Mouse (Mus musculus) lung, postnatal 10 days (tissue): ENCODE data around the gene Cox16.
A peak's percentile ranks its signal among the peaks of the same experiment; 100 is the strongest.
"Not testable (repeated sequence)": the region's sequence is repeated elsewhere in the genome, so short reads cannot be mapped to it uniquely, and the experiment has no call there.

Experiments used
- DNase-seq: peaks from one replicate; pipeline ENCODE4 v3.0.0; 2021

Gene Cox16

DNA sequence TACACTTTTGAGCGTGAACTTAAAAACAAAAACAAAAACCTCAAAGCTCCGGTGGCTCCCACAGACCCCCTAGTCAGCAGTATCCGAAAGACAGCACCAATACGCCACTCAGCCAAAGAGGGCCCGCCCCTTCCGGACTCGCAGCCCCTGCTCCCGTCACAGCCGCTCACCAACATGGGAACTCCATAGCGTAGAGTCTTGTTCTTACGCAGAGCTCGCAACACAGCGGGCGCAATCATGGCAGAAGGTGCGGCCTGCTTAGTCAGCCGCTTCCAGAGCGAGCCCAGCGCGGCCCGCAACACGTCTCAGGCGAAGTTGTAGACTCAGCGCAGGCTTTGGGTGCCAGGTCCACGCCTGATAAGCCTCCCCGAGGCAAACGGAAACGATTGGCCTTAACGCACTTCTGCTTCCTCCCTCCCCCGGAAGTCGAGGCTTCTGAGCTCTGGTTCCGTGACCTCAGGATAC, at the start of gene Cox16:
Gene Cox16, minus strand, starts transcription at position 401 of the 465 bp plus-strand sequence.
- DNase-seq: peak; percentile 91

DNA sequence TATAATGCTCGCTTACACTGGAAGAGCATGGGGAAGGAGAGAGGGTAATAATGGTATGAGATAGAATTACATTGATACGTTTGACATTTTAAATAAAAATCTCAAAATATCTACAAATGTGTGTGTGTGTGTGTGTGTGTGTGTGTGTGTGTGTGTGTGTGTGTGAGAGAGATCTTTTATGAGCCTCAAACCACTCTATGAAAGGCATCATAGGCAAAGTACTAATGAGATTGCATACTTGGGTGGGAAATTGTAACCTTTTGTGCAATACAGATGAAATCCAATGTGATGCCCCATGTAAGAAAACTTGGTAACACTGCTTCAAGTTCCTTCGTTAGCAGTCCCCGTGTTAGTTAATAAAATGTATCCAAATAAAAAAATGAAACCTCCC, 48.1 kb upstream of the Cox16 start:
- DNase-seq: no peak

DNA sequence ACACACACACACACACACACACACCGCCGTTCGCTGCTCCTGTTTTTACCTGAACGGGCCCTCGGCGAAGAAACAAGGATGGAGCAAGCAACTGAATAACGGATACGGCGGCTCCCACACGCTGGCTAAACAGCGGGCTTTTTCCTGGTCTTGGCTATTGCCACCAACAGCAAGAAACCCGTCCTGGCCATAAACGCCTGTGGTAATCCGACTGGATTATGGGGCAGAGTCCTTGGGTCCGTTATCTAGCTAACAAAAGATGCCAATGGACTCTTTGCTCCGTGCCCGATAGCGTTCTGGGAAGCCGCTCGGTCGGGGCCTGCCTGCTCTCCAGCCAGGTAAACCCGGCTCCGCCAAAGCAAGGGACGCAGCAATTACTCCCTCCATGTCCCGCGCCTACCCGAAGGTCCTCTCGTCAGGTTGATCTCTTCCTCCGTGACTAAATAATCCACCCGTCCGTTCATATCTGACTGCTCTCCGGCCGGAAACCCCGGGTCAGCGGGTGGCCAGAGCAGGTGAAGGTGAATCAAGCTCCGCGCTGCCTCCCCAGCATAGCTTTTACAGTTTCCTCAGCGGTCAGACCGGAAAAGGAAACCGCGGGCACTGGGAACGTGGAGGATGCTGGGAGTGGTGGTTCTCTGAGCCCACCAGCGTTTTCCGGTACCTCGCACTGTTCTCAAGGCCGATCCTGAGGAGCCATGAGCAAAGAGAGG, 47.5 kb upstream of the Cox16 start, which contains the start of the genes Gm20498 and Synj2bp:
Gene Gm20498, minus strand, starts transcription at position 590 of the 713 bp plus-strand sequence.
Gene Synj2bp, minus strand, starts transcription at position 596 of the 713 bp plus-strand sequence.
- DNase-seq: peak; percentile 86

DNA sequence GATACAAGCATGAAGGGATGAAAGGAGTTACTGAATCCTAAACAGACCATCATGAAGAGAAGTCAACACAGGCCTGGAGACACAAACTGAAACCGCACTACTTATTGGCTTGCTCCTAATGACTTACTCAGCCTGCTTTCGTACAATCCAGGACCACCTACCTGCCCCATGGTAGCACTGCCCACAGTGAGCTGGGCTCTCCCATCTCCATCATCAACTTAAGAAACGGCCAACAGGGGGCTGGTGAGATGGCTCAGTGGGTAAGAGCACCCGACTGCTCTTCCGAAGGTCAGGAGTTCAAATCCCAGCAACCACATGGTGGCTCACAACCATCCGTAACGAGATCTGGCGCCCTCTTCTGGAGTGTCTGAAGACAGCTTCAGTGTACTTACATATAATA, 45.7 kb upstream of the Cox16 start:
- DNase-seq: not testable (repeated sequence)

DNA sequence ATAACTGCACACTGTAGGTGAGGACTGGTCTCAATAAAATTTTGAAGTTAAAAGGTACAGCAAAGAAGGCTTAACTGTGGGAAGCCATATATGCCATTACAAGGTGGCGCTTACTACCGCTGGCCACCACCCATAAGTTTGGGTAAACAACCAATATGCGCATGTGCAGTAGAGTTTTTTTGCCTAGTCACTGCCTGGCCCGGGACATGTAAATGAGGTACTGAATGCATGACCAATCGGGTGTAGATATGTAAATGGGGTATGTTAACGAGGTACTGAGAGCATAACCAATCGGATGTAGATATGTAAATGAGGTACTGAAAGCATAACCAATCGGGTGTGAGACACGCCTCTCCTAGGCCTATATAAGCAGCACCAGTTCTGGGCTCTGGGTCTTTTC, 12.0 kb upstream of the Cox16 start:
- DNase-seq: not testable (repeated sequence)

DNA sequence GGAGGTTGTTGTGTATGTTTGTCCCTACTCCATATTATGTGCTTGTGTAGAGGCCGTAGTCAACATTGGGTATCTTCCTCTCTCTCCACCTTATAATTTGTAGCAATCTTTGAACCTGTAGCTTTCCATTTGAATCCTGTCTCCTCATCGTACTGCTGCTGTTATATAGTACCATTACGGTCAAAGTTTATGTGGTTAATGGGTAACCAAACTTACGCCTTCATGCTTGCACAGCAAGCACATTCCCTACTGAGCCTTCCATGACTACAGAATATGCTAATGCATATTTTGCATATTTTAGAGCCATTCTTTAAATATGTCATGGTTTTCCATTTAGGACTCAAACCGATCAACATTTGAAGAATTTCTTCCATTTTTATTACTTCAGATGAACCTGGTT, 5.6 kb upstream of the Cox16 start:
- DNase-seq: no peak

DNA sequence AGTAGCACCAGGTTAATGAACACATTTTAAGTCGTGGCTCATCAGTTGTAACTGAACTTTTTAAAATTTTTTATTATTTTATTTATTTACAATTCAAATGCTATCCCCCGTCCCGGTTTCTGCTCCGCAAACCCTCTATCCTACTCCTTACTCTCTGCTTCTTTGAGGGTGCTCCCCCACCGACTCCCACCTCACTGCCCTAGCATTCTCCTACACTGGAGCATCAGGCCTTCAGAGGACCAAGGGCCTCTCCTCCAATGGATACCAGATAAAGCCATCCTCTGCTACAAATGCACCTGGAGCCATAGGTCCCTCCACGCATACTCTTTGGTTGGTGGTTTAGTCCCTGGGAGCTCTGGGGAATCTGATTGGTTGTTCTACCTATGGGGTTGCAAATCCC, 384 bp upstream of the Cox16 start:
- no peak for DNase-seq

DNA sequence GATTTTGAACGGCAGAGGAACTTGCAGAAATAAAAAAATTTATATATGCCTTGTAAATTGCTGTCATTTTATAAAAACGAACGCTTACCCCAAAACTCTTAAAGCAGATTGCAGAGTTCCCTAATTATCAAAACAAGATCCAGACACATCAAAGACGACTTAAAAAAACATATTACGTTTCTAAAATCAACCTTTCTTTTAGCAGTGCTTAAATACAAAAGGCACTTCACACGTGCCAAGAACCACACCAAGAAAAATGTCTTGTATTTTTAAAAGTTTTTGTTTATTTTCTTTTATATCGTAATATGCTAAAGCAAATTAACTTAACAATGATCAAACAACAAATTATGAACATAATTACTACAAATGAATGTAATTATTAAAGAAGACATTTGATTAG, 715 bp downstream of the Cox16 start:
- DNase-seq: no peak

DNA sequence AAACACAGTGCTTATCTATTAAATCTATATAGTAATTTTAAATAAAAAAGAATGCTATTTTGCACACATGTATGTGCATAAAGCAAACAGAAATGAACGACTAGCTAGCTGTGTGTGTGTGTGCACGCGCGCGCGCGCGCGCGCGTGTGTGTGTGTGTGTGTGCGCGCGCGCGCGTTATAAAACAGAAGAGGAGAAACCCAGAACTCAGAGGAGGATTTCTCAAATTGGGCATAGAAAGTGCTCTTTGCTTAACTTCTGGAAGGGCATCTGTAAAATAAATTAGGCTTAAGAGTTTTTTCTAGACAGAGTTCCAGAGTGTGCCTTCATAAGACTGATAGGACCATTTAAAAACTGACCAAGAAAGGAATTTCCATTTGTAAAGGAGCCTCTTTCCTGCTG, 1.3 kb downstream of the Cox16 start:
- DNase-seq: no peak

DNA sequence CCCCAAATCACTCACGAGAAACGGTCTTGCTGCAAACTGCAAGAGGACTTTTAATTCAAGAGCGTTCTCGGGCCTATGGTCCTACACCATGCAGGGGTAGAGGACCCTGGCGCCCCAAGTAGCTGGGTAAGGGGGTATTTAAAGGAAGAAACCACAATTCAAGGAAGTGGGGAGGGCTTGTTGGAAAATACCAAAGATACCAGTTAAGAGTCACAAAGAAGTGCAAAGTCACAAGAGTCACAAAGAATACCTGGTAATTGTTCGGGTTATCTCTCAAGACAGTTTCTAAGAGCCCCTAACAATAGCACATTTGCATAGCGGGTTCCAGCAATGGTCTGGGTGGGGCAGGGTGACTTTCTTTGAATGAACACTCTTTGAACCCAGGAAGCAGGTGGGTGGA, 25.9 kb downstream of the Cox16 start:
- not testable (repeated sequence) for DNase-seq

DNA sequence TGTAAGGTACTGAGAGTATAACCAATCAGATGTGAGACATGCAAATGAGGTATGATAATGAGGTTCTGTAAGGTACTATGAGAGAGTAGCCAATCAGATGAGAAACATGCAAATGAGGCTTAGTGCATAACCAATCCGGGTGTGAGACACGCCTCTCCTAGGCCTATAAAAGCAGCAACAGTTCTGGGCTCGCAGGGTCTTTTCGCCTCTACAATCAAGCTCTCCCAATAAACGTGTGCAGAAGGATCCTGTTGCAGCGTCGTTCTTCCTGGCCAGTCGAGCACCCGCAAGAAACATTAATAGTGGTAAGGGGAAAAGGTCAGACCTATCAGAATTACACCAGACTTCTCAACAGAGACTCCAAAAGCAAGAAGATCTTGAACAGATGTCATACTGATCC, 45.9 kb downstream of the Cox16 start:
- DNase-seq: not testable (repeated sequence)

DNA sequence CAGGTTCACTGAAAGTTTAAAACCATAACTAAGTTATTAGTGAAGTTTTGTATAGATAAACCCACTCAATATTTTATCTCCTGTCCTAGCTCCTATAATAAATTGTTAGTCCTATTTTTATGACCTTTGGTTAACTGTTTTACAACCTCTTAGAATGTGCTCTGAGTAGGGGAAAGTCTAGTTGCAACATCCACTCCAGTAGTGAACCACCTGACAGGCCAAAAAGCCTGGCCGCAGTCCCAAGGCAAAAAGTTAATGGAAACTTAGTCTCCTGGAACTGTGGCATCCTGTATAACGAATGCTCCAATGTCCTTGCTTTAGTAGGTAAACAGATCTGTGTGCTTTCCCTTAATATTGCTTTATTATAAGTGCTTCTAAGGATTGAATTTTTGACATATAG, 50.1 kb downstream of the Cox16 start:
- not testable (repeated sequence) for DNase-seq

DNA sequence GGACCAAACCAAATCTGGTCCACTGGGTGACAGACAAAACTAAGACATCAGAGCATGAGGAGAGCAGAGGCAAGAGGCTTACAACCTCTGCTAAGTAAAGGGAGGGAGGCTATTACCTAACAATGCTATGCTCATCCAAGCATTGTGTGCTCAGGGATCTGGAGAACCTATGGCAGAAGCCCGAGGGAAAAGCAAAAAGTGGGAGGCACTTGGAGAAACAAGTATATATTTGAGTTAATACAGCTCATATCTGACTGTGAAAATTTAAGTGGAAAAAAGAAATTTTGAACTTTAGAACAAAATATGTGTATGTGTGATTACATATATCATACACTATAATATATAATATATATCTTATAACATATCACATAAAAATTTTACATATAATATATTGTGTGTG, 63.1 kb downstream of the Cox16 start, which contains the start of gene Adam4:
Gene Adam4, minus strand, starts transcription at position 101 of the 400 bp plus-strand sequence.
- DNase-seq: no peak

DNA sequence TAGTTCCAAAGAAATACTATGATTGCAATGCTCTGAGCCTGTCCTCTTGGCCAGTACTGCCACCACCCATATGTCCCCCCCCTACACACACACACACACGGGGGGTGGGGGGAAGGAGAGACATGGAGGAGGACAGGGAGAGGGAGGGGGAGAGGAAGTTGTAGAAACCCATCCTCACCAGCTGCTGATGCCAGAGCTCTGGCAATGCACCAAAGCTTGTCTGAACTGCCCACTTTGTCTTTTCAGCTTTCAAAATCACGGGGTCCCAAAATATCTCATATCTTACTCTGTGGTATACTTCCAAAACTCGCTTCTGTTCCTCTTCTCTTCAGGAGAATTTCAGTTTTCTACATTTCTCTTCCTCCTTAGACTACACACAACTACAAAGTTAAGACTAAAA, 71.7 kb downstream of the Cox16 start:
- DNase-seq: no peak

DNA sequence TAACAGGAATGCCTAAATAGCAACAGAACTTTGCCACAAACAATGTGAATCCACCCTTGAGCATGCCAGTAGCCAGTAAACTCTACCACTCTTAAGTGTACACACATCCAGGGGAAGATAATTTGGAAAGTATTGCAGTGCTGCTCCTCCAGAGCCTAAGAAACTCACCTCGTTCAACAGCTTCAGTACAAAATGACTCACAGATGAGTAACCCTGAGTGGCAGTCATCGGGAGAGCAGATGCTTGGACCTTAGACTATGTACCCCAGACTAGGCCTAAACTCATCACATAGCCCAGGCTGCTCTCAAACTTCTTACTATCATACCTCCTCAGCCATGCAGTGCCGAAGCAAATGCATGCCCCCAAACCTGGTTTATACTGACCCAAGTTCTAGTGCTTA, 76.0 kb downstream of the Cox16 start:
- no peak for DNase-seq

DNA sequence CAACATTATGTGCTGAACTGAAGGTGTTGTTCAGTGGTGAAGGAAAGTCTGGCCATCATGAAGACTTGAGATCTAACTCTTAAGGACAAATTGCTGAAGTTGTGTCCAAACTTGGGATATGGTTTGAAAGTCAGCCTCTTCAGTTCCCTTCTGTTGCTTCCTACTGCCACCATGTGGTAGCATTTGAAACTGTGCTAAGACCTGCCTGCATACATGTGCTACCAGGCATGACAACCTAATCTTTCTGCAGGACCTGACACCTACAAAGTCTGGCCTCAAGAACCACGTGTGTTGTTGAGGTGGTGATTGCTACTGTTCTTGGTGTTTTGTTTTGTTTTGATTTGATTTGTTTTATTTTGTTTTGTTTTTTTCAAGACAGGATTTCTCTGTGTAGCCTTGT, 82.7 kb downstream of the Cox16 start:
- DNase-seq: peak; percentile 73

DNA sequence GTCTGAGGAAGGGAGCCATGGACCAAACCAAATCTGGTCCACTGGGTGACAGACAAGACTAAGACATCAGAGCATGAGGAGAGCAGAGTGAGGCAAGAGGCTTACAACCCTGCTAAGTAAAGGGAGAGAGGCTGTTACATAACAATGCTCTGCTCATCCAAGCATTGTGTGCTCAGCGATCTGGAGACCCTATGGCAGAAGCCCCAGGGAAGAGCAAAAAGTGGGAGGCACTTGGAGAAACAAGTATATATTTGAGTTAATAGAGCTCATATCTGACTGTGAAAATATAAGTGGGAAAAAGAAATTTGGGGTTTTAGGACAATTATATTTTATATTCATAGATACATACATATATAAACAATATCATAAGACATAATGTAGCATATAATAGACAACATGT, 105.6 kb downstream of the Cox16 start, which contains the start of gene Gm4787:
Gene Gm4787, minus strand, starts transcription at position 101 of the 400 bp plus-strand sequence.
- DNase-seq: not testable (repeated sequence)

DNA sequence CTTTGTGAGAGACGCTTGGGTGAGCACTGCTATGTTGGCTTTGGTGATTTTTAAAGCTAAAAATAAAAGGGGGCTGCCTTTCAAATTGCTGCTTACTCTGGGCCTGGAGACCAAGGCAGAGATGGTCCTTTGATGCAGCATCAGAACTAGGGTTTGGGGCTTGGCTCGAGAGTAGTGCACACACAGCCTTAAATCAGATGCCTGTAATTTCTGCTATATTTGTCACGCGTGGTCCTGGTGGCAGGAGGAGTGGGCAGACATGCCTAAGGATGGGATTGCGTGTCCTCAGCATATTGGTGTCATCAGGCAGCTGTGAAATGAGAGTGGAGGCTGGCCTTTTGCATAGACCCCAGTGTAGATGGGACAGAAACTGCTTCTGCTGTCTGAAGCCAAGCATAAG, 151.1 kb downstream of the Cox16 start:
- DNase-seq: no peak

DNA sequence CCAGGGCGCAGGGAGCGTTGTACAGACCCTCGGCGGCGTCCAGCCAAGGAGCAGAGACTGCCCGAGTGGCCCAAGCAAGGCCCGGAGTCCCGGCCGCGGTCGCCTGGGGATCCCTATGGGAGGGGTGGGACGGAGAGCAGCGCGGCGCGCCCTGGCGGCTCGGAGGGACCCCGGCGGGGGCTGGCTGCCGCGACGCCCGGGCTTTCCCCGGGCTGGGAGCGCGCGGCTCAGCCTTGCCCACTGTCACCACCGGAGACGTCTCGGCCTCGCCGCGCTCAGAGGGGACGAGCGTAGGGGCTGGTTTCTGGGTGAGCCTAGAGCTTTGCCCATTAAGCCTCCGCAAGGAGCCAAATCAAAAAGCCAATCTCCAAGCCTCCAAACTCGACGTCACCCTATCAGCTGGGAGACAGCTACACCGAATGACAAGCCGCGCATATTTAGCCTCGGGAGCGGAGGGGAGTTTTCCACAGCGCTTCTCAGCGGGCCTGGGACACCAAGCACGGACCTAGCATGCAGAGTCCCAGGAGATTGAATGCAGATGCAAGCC, 152.0 kb downstream of the Cox16 start, which contains the start of gene Slc8a3:
Gene Slc8a3, minus strand, starts transcription at position 306 of the 547 bp plus-strand sequence.
- peak; percentile 31 for DNase-seq

DNA sequence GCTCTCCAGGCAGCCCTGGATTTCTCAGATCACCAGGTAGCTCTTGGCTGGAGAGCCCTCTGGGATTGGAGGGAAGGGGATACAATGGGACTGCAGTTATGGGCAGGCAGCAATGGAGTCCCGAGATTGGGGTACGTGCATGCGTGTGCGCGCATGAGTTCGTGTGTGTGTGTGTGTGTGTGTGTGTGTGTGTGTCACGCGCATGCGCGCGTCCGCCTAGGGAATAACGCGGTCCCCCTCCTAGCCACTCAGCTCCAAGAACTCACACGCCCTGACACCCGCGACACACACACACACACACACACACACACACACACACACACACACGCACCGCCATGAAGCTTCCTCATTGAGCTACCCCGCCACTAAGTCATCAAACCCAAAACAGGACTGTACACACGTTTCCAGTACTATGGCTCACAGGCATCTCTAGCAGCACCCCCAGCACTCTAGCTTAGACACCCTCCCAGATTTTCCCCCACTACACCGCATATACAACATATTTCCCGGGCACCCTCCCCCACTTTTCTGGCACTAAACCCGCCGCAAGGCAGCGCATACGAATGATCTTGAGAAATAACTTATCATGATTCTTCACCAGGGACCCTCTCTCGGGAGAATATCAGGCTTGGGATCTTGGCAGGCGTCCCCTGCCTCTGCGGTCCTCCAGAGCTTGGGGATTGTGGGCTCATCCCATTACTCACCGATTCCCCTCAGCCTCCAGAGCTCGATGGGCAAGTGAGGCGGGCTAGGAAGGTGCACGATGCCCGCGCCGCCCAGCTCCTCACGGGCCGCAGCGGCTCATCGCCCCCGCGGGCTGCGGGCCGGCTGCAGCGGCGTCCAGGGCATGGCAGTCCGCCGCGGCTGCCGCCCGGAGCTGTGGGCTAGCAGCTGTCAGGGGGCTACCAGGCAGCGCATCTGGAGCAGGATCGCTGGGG, 152.7 kb downstream of the Cox16 start:
- peak; percentile 21 for DNase-seq

DNA sequence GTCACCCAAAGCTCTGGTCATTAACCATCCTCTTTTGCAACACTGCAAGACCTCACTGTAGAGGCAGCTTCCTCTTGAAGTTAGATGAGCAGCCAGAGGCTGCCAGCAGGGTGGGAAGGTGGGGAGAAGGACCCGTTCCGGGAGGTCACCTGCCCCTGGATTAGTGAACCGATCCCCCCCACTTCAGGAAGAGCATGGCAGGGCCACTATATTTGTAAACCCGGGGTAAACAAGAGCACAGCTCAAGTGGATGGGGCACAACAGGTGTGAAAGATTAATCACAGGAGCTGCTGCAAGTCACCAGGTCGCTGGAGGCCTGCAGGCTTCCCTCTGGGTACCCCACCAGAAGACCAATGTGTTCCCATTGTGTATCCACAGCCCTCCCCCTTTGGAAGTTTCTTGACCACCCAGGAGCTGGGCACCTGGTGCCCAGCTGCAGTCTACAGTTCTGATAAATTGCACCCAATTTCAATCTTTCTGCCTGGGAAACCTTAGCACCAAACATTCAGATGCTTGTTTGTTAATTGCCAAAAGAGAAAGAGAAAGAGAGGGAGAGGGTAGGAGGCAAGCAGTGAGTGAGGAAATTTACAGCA, 153.8 kb downstream of the Cox16 start:
- DNase-seq: no peak

DNA sequence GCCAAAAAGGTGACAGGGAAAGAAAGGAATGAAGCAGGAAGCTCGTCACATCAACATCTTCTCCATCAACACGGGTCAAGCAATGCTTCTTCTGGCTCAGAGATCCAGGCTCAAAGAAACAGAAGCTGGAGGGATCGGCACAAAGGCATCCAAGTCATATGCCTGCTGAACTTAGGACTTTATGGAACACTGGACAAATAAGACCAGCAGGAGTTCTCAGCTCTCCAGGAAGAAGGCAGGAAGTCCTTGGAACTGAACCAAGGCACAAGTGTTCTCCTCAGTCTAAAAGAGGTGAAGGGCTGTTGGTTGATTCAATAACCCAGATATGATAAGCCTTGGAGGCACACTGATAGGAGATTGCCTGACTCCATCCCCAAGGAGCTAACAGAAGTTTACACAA, 159.9 kb downstream of the Cox16 start:
- no peak for DNase-seq

DNA sequence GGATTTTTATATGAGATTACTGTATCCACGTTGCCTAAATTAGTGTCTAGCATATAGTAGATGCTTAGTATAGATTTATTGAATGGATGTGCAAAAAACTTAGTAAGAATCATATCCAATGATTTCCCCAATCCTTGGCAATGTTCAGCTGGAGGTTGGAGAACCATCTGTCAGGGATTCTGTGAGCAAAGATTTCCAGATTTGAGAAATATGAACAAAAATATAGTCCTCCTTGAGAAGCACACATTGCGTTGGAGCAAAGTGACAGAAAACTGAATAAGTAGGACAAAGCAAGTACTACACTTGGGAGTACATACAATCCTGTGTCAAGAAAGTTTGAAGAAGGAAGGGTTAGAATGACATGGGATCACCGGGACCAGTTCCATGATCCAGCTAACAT, 160.8 kb downstream of the Cox16 start:
- no peak for DNase-seq
